Mouse (Mus musculus): ENCODE results near the gene Gm49337.
A peak's percentile ranks its signal among the peaks of the same experiment; 100 is the strongest.

Gene Gm49337

GRCm38 (mm10) chr4:116164759-116165554, 8.2 kb upstream of the Gm49337 start:
- no peak for DNase-seq

GRCm38 (mm10) chr4:116165708-116166407, 7.3 kb upstream of the Gm49337 start:
- no peak for DNase-seq

GRCm38 (mm10) chr4:116167404-116167803, 5.8 kb upstream of the Gm49337 start, which contains the start of gene Tspan1:
Tspan1 (minus strand) TSS chr4:116167601.
- peak; percentile 33 for DNase-seq

- peak; percentile 79 for DNase-seq
These were observed 4.4 kb upstream of the Gm49337 start for GRCm38 (mm10) chr4:116168617-116169352.

GRCm38 (mm10) chr4:116169353-116169672, 3.9 kb upstream of the Gm49337 start:
- DNase-seq = no peak

GRCm38 (mm10) chr4:116173752-116174151, 568 bp downstream of the Gm49337 start:
- DNase-seq = no peak

GRCm38 (mm10) chr4:116174466-116175116, 1.4 kb downstream of the Gm49337 start:
- peak; percentile 75 for DNase-seq

GRCm38 (mm10) chr4:116175136-116175535, 2.0 kb downstream of the Gm49337 start:
- DNase-seq = peak; percentile 42

GRCm38 (mm10) chr4:116175711-116176542, 2.7 kb downstream of the Gm49337 start:
- DNase-seq = peak; percentile 71

GRCm38 (mm10) chr4:116176543-116176988, 3.4 kb downstream of the Gm49337 start:
- peak; percentile 96 for DNase-seq

GRCm38 (mm10) chr4:116177140-116177539, 4.0 kb downstream of the Gm49337 start:
- DNase-seq = peak; percentile 73

GRCm38 (mm10) chr4:116182079-116182478, 8.9 kb downstream of the Gm49337 start:
- DNase-seq = no peak

GRCm38 (mm10) chr4:116182745-116183144, 9.6 kb downstream of the Gm49337 start:
- peak; percentile 66 for DNase-seq

- no peak for DNase-seq
These were observed 11.9 kb downstream of the Gm49337 start for GRCm38 (mm10) chr4:116185083-116185482.

- no peak for DNase-seq
These were observed 19.2 kb downstream of the Gm49337 start for GRCm38 (mm10) chr4:116192286-116192835.

GRCm38 (mm10) chr4:116193583-116194383, 20.6 kb downstream of the Gm49337 start:
- no peak for DNase-seq

- no peak for DNase-seq
These were observed 25.2 kb downstream of the Gm49337 start for GRCm38 (mm10) chr4:116198422-116198821.

GRCm38 (mm10) chr4:116204422-116204821, 31.2 kb downstream of the Gm49337 start:
- no peak for DNase-seq

- DNase-seq = no peak
These were observed 33.3 kb downstream of the Gm49337 start for GRCm38 (mm10) chr4:116206531-116206930.

- no peak for DNase-seq
These were observed 35.7 kb downstream of the Gm49337 start for GRCm38 (mm10) chr4:116208891-116209290.

Measured in cerebellum, adult 11 months (tissue).